Mouse (Mus musculus) heart, postnatal 10 days (tissue): Measurements from ENCODE around the gene Fgfr2. TPM values are rescaled to one million over a fixed set of nuclear protein-coding genes. Genes with fewer than 3 reads are reported as not detected.

ENCODE experiments used
- DNase-seq, 2 experiments: peaks; one replicate each; pipeline ENCODE4 v3.0.0; 2021
- intact Hi-C: fragments of 180-260 bp; cut with DNase I; formaldehyde crosslinking; loops from one replicate; pipeline ENCODE4 v1.15.1; 2025
- total RNA-seq, 2 experiments: library from RNA; stranded (reverse); gene quantifications; 2 replicates each; pipeline ENCODE4 v1.2.3; 2021

Fgfr2 gene
- total RNA-seq, 2 experiments from 2014 or later: 6.2 to 6.3 TPM

- no peak for DNase-seq
- intact Hi-C loops: no loop called here
These were observed 774.0 kb downstream of the Fgfr2 start for GRCm38 (mm10) chr7:132349075-132349572.

DNA sequence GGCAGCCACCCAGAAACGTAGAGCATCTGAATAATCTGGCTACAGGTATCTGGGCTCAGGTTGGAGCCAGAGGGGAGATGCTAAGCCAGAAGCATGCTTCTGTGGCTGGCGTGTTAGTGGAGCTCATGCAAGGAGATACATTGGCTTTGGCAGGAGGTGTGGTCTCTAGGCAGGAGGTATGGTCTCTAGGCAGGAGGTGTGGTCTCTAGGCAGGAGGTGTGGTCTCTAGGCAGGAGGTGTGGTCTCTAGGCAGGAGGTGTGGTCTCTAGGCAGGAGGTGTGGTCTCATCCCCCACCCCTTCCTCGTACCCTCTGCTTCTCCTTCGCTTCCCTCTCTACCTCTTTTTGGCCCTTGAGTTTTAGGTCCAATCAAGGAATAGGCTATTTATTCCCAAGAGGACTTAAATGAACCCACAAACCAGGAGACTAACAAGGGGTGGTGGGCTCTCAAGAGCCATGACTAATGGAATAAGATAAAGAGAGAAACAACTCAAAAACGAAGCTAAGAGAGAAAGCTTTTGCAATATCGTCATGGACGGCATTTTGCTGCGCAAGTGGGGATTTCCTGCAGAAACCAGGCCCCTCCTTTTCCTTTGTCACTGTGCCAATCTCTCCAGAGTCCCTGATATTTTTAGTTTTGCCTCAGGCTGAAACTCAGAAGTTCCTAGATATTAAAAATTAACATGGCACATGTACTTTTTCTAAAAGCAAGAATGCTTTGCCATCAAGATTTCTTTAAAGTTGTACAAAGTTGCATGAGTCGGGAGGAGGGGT is 775.7 kb downstream of the Fgfr2 start:
- intact Hi-C loops: no loop called here

GRCm38 (mm10) chr7:132345526-132346070 is 777.6 kb downstream of the Fgfr2 start:
- no peak for DNase-seq
- intact Hi-C loops: no loop called here

More for the DNA sequence above, 775.7 kb downstream of the Fgfr2 start:
- DNase-seq: peak; percentile 51 to 54

GRCm38 (mm10) chr7:132344606-132345005 is 778.5 kb downstream of the Fgfr2 start:
- intact Hi-C loops: no loop called here
- no peak for DNase-seq

GRCm38 (mm10) chr7:132343900-132344299 is 779.2 kb downstream of the Fgfr2 start:
- DNase-seq: no peak
- intact Hi-C loops: no loop called here

DNA sequence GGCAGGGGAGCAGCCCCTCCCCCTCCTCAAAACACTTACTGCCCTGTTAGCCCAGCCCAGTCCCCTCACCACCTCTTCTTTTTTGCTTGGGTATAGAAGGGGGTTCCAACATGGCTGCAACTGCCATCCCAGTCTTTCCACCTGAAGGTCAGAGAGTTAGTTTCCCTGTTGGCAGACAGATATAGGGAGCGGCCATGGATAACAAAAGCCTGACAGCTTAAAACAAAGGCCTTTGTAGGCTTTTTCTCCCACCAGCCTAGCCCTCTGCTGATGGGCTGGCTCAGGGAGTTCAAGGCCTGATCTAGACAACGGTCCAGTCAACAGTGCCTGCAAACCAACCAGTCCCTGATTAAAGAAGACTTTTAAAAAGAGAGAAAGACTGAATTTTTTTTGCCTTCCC is 780.0 kb downstream of the Fgfr2 start:
- no peak for DNase-seq
- intact Hi-C loops: no loop called here

DNA sequence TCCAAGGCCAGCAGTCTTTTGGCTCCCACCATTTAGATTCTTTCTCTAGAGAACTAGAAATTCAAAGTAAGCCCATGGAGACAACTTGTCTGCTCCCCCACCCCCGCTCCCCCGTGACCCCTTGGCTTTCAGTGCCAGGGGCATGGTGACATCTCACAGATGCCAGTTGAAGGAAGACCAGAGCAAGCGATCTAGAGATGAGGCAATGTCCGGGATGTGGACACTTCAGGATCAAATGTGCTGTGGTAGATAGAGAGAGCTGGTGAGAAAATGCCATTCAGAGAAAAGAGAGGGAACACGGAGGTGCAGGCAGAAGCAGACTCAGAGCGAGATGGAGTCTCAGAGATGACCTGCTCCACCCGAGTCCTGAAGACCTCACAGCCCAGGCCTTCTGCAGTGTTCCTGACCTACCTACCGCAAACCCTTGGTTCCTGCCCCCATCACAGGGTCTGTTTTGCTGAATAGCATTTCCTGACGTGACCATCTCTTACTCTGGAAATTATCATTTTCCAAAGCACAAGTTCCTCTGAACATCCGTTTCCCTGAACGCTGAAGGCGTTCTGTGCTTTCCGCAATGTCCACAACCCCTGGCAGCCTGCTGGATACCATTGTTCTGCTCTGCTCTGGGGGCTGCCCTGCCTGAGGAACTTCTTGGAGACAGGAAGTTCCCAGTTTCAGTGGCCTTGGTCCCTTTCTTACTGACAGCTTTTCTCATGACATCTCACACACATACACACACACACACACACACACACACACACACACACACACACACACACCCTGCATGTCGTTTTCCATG is 783.9 kb downstream of the Fgfr2 start:
- intact Hi-C loops: loop anchor here (5.0 kb wide), 1 partner anchor 102 kb away; no protein-coding TSS in a partner anchor
- no peak for DNase-seq

GRCm38 (mm10) chr7:132338350-132338749 is 784.8 kb downstream of the Fgfr2 start:
- intact Hi-C loops: loop anchor here (5.0 kb wide), 1 partner anchor 101 kb away; no protein-coding TSS in a partner anchor
- DNase-seq: peak; percentile 37 to 49

GRCm38 (mm10) chr7:132337268-132337917 is 785.8 kb downstream of the Fgfr2 start:
- intact Hi-C loops: loop anchor here (5.0 kb wide), 1 partner anchor 100 kb away; no protein-coding TSS in a partner anchor
- no peak for DNase-seq

GRCm38 (mm10) chr7:132336781-132337180 is 786.4 kb downstream of the Fgfr2 start:
- intact Hi-C loops: loop anchor here (5.0 kb wide), 1 partner anchor 99 kb away; no protein-coding TSS in a partner anchor
- no peak for DNase-seq

DNA sequence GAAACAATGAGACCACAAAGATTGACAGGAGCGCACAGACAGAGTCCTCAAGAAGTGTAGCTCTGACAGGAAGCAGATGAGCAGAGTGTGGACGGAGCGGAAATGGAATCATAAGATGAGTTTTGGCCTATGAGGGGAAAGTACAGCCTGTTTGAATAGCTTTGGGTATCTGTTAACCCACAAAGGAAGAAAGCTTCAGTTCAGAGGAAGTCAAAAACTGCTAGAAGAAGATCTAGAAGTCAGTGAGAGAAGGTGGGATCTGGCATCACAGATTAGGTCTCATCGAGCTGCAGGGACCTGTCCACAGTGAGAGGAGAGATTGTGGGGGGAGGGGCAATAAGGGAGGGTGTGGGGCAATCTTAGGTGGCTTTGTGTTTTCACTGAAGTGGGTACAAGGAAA is 787.8 kb downstream of the Fgfr2 start:
- no peak for DNase-seq
- intact Hi-C loops: loop anchor here (5.0 kb wide), 1 partner anchor 98 kb away; no protein-coding TSS in a partner anchor

DNA sequence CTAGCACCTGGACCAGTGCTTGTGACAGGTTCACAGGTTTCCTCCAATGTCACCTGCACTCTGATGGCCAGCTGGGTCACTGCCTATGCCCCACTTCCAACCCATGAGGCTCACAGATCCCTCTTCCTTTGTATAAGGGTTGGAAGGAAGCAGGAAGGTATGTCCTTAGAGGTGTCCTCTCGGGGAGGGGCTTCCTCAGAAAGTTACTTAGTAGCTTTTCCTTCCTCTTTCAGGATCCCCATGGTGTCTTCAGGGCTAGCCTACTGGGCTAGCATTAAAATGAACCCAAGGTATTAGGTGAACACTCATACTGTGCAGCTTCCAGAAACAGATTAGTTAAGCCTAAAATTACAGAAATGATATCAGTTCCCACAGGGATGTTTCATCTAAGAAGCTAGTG is 790.1 kb downstream of the Fgfr2 start:
- DNase-seq: no peak
- intact Hi-C loops: loop anchor here (5.0 kb wide), 1 partner anchor 89 kb away; no protein-coding TSS in a partner anchor

- intact Hi-C loops: loop anchor here (5.0 kb wide), 1 partner anchor 90 kb away; no protein-coding TSS in a partner anchor
- no peak for DNase-seq
These were observed 791.0 kb downstream of the Fgfr2 start for GRCm38 (mm10) chr7:132332176-132332575.

DNA sequence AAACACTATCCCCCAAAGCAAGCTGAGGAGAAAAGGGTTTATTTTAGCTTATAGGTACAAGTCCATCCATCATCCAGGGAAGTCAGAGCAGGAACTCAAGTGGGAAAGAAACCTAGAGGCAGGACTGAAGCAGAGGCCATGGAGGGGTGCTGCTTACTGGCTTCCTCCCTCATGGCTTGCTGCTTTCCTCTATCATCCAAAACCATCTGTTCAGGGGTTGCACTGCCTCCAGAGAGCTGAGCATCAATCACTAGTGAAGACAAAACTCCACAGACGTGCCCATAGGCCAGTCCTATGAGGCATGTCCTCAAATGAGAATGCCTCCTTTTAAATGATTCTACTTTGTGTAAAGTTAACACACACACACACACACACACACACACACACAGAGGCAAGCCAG is 793.0 kb downstream of the Fgfr2 start:
- intact Hi-C loops: loop anchor here (5.0 kb wide), 1 partner anchor 92 kb away; no protein-coding TSS in a partner anchor
- DNase-seq: no peak

DNA sequence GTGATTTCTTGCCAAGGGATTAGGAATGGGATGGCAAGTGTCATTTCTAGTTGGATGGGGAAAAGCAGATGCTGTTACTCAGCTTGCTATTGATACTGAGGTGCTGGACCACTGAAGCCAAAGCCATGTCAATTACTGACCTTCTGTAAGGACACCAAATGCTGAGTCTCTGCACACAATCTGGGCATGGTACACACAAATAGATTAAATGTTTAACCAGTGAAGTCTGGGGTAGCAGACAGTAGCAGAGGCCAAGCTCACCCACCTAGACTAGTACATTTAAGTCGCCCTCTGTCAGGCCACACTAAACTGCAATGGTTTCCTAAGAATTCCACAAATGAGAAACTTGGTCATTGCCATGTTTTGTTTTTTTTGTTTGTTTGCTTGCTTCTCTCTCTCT is 794.5 kb downstream of the Fgfr2 start:
- no peak for DNase-seq
- intact Hi-C loops: no loop called here

DNA sequence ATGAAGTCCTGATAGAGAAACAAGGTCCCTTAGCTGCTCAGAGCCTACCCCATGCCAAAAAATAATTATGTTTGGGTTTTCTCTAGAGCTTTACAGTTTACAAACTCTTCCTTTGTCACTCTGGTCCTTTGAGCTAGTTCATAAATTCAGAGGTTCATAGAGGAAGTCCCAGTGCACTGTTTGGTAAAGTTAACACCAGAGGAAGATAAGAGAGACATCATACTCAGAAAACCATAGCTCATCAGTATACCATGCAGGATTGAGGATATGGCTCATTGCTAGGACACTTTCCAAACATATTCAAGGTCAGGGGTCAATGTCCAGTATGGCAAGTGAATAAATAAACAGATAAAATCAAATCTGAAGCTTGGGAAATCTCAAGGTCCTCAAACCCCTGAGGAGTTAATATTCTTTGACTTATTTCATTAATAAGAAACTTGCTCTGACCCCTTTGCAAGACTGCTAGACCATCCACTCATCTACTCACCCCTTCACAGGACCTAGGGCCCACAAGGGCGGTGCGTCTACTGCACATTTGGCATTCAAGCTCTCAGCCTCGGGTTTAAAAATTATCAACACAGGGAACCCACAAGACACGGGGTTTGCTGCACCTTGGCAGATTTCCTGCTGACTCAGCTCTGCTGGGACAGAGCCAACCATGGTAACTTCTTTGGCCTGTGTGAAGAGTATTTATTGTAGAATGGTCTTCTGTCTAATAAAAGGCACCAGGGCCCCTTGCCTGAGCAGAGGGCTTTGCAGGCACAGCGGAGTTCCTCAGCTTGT is 797.4 kb downstream of the Fgfr2 start:
- intact Hi-C loops: no loop called here
- DNase-seq: peak; percentile 77 to 79

GRCm38 (mm10) chr7:132323430-132323829 is 799.7 kb downstream of the Fgfr2 start:
- no peak for DNase-seq
- intact Hi-C loops: no loop called here

- intact Hi-C loops: no loop called here
These were observed 801.7 kb downstream of the Fgfr2 start for GRCm38 (mm10) chr7:132321392-132321958.

DNA sequence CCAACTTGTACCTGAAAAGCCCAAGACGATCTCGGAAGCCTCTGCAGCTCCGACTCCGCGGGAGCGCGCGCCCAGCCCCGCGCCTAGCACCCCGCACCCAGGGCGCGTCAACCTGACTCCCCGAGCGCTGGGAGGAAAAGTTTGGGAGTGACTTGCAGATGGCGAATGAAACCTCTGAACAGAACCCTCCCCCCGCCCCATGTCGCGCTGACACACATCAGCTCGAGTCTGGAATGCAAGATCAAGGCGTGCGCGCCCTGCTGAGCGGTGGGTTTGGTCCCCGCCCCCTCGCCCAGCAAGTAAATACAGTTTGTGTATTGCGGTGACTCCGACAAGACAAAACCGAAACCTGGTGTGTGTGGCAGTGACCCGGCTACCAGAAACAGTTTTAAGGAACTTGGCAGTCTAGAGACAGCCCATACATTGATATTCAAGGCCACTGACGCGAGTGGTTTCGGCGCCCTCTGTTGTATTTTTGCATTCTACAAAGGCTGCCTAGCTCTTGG is 806.1 kb downstream of the Fgfr2 start, which contains the start of gene Chst15:
Gene Chst15, minus strand, starts transcription at position 193 of the 506 bp plus-strand sequence.
- peak; percentile 61 to 66 for DNase-seq
- intact Hi-C loops: loop anchor here (2.0 kb wide), 1 partner anchor 90 kb away; no protein-coding TSS in a partner anchor

More at GRCm38 (mm10) chr7:132321392-132321958, 801.7 kb downstream of the Fgfr2 start:
- no peak for DNase-seq
